Mouse (Mus musculus): Measurements from ENCODE around the gene Hdac4. TPM values are rescaled to one million over a fixed set of nuclear protein-coding genes. Genes with fewer than 3 reads are reported as not detected.

Hdac4 gene
- total RNA-seq, 2 experiments from 2014 or later, result 35.2 to 42.7 TPM

DNA sequence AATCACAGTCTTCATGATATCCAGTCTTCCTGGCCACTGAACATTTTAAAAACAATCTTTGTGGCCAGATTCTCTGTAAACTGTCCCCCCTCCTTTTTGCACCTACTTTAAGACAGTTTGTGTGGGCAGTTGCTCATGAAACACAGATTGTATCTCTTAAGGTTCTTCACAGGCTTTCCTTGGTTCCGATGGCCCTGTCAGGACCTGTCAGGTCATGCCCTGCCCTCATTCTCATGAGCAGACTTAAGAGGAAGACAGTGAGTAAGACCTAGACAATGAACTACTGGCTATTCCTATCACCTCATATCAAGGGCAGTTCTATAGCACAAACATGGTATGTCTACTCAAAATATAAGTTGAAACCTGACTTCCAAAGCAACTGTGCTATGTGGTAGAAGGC is 135.9 kb downstream of the Hdac4 start:
- no peak for DNase-seq

DNA sequence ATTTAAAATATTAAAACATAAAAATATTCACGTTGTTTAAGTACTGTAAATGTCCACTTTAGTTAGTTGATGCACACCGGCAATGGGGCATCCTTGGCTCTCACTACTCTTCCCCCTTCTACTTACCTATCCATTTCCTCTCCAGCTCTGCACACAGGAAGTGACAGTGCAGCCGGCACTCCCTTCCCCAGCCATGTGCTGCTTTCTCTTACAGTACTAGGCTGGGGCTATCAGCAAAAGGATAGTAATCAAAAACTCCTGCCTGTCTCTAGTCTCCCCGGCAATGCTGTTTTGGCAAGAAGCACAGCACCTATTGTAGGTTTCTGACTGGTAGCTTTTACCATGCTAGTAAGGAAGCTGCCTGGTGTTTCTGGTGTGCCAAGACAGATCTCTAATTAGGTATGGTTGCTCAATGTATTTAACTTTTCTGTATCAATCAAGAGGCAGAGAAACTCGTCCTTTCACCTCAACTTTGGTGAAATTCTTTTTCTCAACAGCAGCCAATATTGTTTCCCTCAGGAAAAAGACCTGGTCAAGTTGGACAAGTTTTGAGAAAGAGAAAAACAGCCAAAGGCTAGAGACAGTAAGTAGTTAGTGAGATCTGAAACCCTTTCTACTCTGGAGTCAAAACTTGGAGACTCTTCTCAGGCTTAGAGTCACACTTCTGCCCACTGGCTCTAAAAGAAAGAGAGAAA is 136.6 kb downstream of the Hdac4 start:
- no peak for DNase-seq

DNA sequence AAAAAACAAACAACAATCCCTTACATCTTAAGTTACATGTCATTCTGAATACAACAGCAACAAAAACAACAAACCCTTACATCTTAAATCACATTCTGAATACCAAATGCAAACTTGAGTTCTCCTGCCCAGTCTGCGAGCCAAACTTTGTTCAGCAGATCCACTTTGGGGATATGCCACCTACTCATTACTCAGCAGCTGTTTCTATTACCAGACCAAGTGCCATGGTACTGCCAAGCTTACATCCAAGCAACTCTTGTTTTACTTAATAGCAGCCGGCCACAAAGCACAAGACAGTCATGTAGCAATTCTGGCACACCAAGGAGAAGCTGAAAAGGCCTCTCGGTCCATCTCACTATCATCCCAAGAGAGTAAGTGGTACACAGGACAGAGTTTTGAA is 138.4 kb downstream of the Hdac4 start:
- DNase-seq, result peak in 1 of 2 experiments; percentile 24

DNA sequence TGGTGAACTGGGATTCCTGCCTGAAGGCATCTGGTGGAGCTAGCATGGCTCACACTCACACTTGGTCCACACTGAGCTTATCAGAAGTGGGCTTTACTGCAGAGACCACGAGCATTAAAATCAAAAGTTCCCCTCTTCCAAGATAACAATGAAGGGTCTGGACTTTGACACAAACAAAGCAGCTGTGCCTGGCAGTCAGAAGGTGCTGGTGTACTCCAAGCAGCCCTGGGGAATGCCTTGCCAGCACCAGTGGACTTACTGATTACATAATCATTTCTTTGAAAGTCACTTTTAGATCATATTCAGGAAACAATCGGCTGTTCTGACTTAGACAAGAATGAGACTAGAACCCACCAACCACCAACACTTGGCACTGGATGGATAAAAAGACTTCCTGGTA is 140.3 kb downstream of the Hdac4 start:
- DNase-seq, result peak in 1 of 2 experiments; percentile 17

GRCm38 (mm10) chr1:92052190-92052589 is 143.3 kb downstream of the Hdac4 start:
- DNase-seq, result peak in 1 of 2 experiments; percentile 63

DNA sequence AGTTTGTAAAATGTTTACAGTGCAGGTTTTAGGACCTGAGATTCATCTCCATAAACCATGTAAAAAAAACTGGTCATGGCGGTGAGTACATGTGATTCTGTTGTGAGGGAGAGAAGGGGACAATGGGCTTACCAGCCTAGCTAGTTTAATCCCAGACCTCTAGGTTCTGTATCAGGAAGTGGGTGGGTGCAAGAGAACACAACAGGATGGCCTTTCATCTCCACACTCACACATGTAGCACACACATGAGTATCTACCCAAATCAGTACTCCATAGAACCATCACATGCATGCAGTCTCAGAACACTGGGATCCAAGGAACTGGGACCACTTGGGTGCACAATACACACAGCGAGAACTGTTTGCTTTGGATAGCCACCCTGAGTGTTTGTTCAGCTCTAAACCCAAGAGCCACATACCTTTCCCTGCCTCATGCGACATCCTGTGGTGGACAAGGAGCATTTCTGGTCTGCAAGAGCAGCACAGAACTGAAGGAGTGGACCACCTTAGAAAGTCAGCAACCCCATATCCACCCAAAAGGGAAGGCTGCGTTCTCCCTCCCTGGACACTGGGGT is 143.9 kb downstream of the Hdac4 start:
- no peak for DNase-seq

DNA sequence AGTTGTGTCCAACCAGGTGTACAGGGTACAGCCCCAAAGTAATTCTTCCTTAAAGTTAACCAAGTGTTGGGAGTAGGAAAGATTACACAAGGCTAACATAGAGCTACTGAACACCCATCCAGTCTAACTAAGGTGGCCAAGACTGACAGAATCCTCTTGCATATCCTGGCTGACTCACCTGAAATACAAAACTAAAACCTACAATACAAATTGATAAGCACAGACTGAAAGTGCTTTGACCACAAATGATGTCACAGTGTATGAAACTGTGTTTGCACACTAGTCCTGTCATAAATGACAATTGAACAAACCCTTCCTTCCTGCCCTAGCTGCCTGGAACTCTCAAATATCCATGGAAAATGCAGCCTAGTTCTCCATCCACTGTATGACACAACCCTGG is 144.5 kb downstream of the Hdac4 start:
- DNase-seq, result no peak

GRCm38 (mm10) chr1:92050566-92050965 is 144.9 kb downstream of the Hdac4 start:
- DNase-seq, result no peak

- peak; percentile 46 to 59 for DNase-seq
Measured at GRCm38 (mm10) chr1:92048415-92049354, 146.8 kb downstream of the Hdac4 start.

- DNase-seq, result peak in 1 of 2 experiments; percentile 37
Measured at GRCm38 (mm10) chr1:92045671-92046070, 149.8 kb downstream of the Hdac4 start.

GRCm38 (mm10) chr1:92044868-92045267 is 150.6 kb downstream of the Hdac4 start:
- DNase-seq, result no peak

GRCm38 (mm10) chr1:92043989-92044388 is 151.5 kb downstream of the Hdac4 start:
- DNase-seq, result no peak

- no peak for DNase-seq
Measured at GRCm38 (mm10) chr1:92042126-92042525, 153.4 kb downstream of the Hdac4 start.

DNA sequence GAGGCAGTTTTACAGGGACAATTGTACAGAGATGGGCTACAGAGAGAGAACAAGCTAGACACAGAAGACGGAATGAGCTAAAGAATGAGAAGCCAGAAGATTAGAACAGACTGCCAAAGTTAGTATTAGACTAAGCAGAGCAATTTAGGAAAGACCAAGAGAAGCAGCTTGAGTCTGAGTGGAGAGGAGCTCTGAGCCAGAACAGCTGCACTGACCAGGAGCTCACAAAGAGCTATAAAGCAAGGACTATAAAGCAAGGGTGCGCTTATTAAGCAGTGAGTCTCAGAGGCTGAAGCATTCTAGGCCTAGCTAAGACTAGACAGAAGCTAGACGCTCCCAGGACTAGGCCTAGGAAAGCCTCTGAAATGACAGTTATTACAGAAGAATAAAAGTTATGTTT is 154.2 kb downstream of the Hdac4 start:
- no peak for DNase-seq

- DNase-seq, result no peak
Measured at GRCm38 (mm10) chr1:92038714-92039113, 156.8 kb downstream of the Hdac4 start.

DNA sequence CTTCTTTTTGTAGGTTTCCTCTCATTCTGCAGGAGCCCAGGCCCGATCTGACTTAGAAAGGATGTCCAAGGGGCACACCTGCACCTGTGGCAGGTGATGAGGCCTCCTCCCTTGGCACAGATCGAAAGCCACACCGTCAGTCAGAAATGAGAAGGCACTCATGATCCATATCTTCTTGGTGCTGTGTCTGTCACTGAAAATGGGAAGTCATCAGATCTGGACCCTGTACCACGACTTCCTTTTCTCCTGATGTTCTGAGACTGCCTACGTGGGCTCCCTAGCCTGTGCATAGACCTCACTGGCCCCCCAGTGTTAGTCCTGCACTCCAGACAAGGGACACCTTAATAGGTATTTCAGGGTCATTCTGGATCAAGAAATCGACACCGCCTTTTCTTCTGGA is 158.5 kb downstream of the Hdac4 start:
- no peak for DNase-seq

- no peak for DNase-seq
Measured at GRCm38 (mm10) chr1:92035770-92036169, 159.7 kb downstream of the Hdac4 start.

- DNase-seq, result no peak
Measured at GRCm38 (mm10) chr1:92034247-92034646, 161.3 kb downstream of the Hdac4 start.

DNA sequence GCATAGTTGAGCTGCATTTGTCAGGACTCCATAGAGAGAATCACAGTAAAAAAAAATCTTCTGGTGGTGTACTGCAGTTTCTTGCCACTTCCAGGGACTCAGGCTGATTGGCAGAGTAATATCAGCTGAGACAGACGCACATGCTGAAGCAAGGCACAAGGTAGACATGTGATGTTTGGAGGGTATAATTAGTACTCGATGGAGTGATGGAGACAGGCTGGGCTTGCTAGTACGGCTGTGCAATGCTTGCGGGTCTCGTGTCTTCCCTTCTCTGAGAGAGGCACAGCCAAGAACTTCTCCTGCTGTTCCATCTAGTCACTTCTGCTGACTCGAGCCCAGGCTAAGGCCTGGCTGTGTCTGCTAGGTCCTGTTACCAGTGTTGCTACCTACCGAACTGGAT is 162.0 kb downstream of the Hdac4 start:
- no peak for DNase-seq

- DNase-seq, result peak; percentile 53 to 68
Measured at GRCm38 (mm10) chr1:92030541-92030940, 165.0 kb downstream of the Hdac4 start.

DNA sequence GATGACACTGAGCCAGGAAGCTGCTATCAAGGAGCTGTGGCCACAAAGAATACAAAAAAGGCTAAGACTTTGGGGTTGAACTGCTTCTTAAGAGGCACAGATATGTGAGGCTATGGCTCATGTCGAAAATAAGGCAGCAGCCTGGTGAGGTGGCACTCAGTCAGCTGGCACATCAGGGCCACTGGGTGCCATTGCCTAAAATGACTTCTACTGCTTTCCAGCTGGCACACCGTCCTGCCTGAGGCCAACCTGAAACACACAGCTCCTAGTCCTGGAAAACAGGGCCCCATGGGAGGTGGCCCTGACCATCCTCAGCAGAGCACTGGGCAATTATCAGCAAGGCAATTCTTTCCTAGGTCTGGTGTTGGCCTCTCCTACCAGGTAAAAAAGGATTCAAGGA is 167.3 kb downstream of the Hdac4 start:
- DNase-seq, result peak; percentile 74 to 80

GRCm38 (mm10) chr1:92026351-92026750 is 169.1 kb downstream of the Hdac4 start:
- no peak for DNase-seq

GRCm38 (mm10) chr1:92023906-92024305 is 171.6 kb downstream of the Hdac4 start:
- DNase-seq, result no peak

Measured in heart, adult 18-20 months (tissue).